Mouse (Mus musculus) heart, postnatal 4 days (tissue): ENCODE data around the gene Mrpl48. TPM values are rescaled to one million over a fixed set of nuclear protein-coding genes. Genes with fewer than 3 reads are reported as not detected.

Experiments
- DNase-seq: peaks from one replicate; pipeline ENCODE4 v3.0.0; 2021
- total RNA-seq, 2 experiments: library from RNA; stranded (reverse); gene quantifications; 2 replicates each; pipeline ENCODE4 v1.2.3; 2021

Gene Mrpl48
- total RNA-seq, result 10 to 100 TPM; 74.9 to 78.5 TPM

DNA sequence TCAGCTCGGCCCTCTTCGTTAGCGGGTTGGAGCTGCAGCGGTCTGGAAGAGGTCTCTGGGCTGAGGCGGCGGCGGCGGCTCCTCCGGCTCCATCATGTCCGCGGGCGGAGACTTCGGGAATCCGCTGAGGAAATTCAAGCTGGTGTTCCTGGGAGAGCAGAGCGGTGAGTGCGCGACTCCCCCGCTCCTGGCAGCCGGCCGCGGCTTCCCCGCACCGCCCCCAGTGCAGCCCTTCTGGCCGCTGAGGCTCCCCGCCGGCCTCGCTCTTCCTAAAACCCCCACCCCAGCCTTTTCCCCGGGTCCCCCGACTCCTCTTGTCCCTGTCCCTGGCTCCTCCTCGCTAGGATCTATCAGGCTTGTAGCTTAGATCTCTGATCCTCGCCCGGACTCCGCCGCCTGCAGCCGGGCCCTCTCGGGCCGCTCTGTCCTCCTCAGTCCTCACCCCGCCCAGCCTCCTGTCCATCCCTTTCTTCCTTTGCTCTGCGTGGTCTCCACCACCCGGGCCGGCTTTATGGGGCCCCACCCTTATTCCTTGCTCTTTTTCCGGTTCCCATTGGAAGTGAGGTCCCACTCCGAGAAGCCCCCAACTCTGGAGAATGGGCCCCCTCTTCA, at the start of gene Mrpl48:
Gene Mrpl48, minus strand, starts transcription at position 172 of the 612 bp plus-strand sequence.
- DNase-seq, result peak; percentile 73

GRCm38 (mm10) chr7:100656739-100657138, 48.6 kb upstream of the Mrpl48 start:
- DNase-seq, result no peak

- DNase-seq, result no peak
These were observed 46.3 kb upstream of the Mrpl48 start for GRCm38 (mm10) chr7:100654441-100654840.

DNA sequence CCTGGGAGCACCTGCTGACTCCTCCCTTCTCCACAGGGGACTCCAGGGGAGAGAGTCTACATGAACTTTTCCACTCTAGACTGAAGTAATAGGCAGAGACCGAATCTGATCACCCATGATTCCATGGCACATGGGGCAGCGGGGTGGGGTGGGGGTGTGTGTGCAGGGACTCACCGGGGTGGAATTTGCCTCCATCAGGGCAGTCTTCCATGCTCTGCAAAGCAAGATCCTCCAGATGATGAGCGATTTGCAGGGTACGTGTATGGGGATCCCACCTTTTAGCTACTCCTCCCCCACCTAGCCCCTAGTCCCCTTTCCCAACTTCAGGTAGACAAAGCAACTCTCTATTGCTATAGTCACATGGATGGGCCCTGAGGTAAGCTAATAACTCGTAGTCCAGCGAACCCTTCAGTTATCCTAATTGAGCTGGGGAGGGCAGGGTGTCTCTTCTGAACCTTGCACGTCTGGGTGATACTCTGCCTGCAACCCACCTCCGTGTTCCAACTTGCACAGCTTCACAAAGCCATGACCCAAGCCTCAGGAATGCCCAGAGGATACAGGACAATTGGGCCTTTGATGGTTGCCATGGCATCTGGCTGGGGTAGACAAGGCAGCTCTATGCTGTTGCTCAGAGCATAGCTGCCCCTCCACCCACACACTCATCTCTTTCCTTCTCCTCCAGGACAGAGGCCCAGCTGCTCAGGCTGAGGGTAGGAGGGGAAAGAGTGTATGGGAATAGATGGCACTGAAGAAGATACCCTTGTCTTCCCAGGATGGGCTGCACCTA, 45.6 kb upstream of the Mrpl48 start:
- DNase-seq, result peak; percentile 4

GRCm38 (mm10) chr7:100651011-100651410, 42.9 kb upstream of the Mrpl48 start:
- DNase-seq, result peak; percentile 5

DNA sequence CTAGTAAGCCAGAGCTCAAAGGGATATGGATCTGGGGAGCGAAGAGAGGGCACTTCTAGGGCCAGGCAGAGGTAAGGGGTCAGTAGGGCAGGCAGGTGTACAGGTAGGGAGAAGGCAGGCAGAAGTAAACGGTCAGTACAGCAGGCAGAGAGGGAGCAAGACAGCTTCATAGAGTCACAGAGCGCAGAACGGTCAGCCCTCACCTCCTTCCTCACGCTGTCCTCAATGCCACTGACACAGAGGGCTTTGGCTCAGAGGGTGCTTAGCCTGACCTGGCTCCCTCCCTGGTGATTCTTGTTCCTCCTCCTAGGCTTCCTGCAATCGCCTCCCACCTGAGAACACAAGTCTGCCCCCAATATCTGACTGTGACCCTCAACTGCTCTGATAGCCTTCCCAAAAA, 42.3 kb upstream of the Mrpl48 start:
- DNase-seq, result no peak

- DNase-seq, result no peak
These were observed 41.7 kb upstream of the Mrpl48 start for GRCm38 (mm10) chr7:100649826-100650225.

GRCm38 (mm10) chr7:100649095-100649494, 41.0 kb upstream of the Mrpl48 start:
- DNase-seq, result peak; percentile 4

GRCm38 (mm10) chr7:100645147-100645546, 37.0 kb upstream of the Mrpl48 start:
- peak; percentile 80 for DNase-seq

- DNase-seq, result no peak
These were observed 34.3 kb upstream of the Mrpl48 start for GRCm38 (mm10) chr7:100642413-100642812.

DNA sequence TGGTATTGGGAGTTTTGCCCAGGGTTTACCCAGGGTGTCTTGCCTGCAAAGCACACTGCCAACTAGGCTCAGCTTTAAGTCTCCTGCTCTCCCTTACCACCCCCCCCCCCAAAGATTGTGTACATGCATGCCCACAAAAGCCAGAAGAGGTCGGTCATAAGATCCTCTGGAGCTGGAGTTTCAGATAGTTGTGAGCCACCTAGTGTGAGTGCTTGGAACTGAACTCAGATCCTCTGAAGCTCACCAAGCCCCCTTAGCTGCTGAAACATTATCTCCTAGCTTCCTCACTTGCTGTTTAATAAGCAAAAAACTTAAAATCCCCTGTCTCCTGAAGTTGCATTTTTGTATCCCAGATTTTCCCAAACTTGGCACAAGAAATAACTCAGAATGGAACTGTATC, 29.6 kb upstream of the Mrpl48 start:
- DNase-seq, result peak; percentile 52

DNA sequence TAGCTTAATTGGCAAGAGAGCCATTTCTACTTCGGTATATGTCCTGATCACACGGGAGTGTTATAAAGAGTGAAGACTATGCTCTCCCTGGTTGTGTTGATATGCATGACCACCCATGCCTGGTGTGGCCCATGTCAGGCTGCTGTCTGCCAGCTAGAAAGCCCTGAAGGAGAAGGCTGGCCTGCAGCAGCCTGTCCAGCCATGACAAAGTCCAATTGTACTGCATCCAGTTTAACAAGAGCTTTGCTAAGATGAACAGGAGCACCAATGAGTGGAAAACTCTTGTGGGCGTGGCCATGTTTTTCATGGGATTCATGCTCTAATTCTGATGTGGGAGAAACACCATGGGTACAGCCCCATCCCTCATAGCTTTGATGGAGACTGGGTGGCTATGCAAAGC, 16.4 kb upstream of the Mrpl48 start:
- DNase-seq, result no peak

DNA sequence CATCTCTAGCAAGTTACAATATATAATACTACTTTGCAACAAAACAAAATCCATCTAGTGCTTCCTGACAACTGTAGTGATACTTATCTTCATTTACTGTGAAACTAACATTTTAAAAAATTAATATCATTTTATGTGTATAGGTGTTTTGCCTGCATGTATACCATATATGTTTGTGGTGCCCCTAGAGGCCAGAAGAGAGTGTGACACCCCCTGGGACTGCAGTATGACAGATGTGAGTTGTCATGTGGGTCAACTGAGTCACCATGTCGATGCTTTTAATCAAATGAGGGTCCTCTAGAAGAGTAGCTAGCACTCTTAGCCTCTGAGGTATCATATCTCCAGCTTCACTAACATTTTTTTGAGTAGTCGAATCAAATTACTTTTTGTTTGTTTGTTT, 14.2 kb upstream of the Mrpl48 start:
- DNase-seq, result no peak

- DNase-seq, result no peak
These were observed 8.2 kb upstream of the Mrpl48 start for GRCm38 (mm10) chr7:100616121-100616857.

- no peak for DNase-seq
These were observed 809 bp upstream of the Mrpl48 start for GRCm38 (mm10) chr7:100608910-100609309.

- DNase-seq, result peak; percentile 98
These were observed 629 bp downstream of the Mrpl48 start, which contains the start of gene Rab6a for GRCm38 (mm10) chr7:100607214-100608129. TSS of gene Rab6a (plus strand) at chr7:100607410.

DNA sequence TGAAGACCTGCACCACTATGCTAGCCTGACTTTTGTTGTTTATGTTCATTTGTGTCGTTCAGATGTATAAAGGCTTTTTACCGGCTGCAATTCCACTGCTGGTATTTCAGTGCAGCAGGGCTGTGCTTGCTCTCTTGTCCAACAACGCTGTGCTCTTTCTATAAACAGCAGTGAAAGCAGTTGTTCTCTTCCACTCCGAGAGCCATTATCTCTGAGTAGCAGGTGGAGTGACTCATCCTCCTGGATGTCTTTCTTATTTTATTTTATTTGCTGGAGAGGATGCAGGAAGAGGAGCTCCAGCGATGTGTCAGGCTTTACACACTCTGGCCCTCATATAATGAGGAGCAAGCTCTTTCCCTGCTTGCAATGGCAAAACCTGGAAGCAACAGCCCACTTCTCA, 7.9 kb downstream of the Mrpl48 start:
- no peak for DNase-seq

DNA sequence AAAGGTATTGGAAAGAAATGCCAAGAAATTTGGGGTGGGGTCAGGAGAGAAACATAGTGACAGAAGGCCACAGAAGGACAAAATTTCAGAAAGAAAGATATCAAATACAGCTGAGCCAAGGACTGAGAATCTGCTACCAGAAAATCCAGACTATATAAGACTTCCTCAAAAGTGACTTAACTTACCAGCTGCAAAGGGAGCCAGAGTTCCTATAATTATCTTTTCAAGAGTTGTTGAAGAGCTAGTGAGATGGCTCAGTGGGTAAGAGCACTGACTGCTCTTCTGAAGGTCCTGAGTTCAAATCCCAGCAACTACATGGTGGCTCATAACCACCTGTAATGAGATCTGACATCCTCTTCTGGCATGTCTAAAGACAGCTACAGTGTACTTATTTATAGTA, 14.8 kb downstream of the Mrpl48 start:
- DNase-seq, result no peak

GRCm38 (mm10) chr7:100591522-100591852, 16.6 kb downstream of the Mrpl48 start:
- no peak for DNase-seq

- peak; percentile 83 for DNase-seq
These were observed 17.1 kb downstream of the Mrpl48 start for GRCm38 (mm10) chr7:100590845-100591521.

DNA sequence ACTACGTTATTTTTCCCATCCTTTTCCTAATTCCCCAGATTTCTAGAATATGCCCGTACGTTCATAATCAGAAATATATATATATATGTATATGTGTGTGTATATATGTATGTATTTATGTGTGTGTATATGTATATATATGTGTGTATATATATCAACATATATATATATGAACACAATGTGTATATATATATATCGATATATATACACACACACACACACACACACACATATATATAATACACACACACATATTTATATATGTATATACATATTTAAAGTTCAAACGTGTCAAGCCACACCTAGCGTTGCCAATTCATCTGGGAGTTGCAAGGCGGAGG, 17.6 kb downstream of the Mrpl48 start:
- no peak for DNase-seq

DNA sequence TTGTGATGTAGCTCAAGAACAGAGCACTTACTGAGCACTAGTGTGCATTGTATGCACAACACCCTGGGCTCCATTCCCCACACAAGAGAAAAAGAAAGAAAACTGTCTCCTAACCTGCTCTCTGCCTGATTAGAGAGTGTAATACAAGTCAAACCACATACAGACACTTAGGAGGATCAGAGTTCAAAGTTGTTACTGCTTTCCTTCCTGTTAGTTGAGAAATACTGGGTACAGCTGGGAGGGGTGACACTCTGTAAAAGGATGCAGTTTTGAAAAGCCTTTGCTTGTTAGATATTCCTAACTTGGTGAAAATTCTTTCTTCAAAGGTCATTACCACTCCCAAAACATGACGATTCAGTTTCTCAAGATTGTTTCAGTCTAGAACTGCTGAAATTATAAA, 18.3 kb downstream of the Mrpl48 start:
- DNase-seq, result no peak
